Mouse (Mus musculus) lung, postnatal 14 days (tissue): ENCODE measurements around the gene Ahnak2.
"Not testable (repeated sequence)": the region's sequence is repeated elsewhere in the genome, so short reads cannot be mapped to it uniquely, and the experiment has no call there.

Source experiments
- DNase-seq: peaks from one replicate; pipeline ENCODE4 v3.0.0; 2021

Ahnak2 gene

GRCm38 (mm10) chr12:112820401-112820999 is 18.0 kb upstream of the Ahnak2 start:
- DNase-seq = no peak

- DNase-seq = no peak
These were observed 16.7 kb upstream of the Ahnak2 start for GRCm38 (mm10) chr12:112819057-112819662.

GRCm38 (mm10) chr12:112816866-112817265 is 14.4 kb upstream of the Ahnak2 start:
- not testable (repeated sequence) for DNase-seq

- DNase-seq = peak; percentile 60
These were observed 13.8 kb upstream of the Ahnak2 start for GRCm38 (mm10) chr12:112816294-112816693.

- DNase-seq = no peak
These were observed 12.4 kb upstream of the Ahnak2 start for GRCm38 (mm10) chr12:112814682-112815470.

GRCm38 (mm10) chr12:112813370-112813769 is 10.9 kb upstream of the Ahnak2 start:
- DNase-seq = no peak

GRCm38 (mm10) chr12:112810092-112810885 is 7.8 kb upstream of the Ahnak2 start:
- DNase-seq = no peak

- DNase-seq = no peak
These were observed 7.2 kb upstream of the Ahnak2 start for GRCm38 (mm10) chr12:112809641-112810040.

- DNase-seq = peak; percentile 93
These were observed 6.3 kb upstream of the Ahnak2 start, which contains the start of gene Clba1 for GRCm38 (mm10) chr12:112808587-112809364. Gene Clba1, plus strand, starts transcription at chr12:112808937.

GRCm38 (mm10) chr12:112808212-112808586 is 5.7 kb upstream of the Ahnak2 start:
- no peak for DNase-seq

GRCm38 (mm10) chr12:112807796-112808195 is 5.3 kb upstream of the Ahnak2 start:
- DNase-seq = no peak

GRCm38 (mm10) chr12:112806044-112806443 is 3.6 kb upstream of the Ahnak2 start:
- no peak for DNase-seq

GRCm38 (mm10) chr12:112804046-112804445 is 1.6 kb upstream of the Ahnak2 start:
- DNase-seq = no peak

- no peak for DNase-seq
These were observed 460 bp upstream of the Ahnak2 start for GRCm38 (mm10) chr12:112802917-112803316.

GRCm38 (mm10) chr12:112800476-112800875 is 2.0 kb downstream of the Ahnak2 start:
- DNase-seq = peak; percentile 81

- no peak for DNase-seq
These were observed 3.1 kb downstream of the Ahnak2 start for GRCm38 (mm10) chr12:112799237-112799970.

GRCm38 (mm10) chr12:112798716-112799115 is 3.7 kb downstream of the Ahnak2 start:
- DNase-seq = no peak

- DNase-seq = peak; percentile 53
These were observed 4.2 kb downstream of the Ahnak2 start for GRCm38 (mm10) chr12:112798332-112798681.

- peak; percentile 52 for DNase-seq
These were observed 4.7 kb downstream of the Ahnak2 start for GRCm38 (mm10) chr12:112797672-112798331.

- DNase-seq = no peak
These were observed 5.6 kb downstream of the Ahnak2 start for GRCm38 (mm10) chr12:112796551-112797510.
